Mouse (Mus musculus): ENCODE results near the gene Slc28a2. TPM values are rescaled to one million over a fixed set of nuclear protein-coding genes. Genes with fewer than 3 reads are reported as not detected.
A peak's percentile ranks its signal among the peaks of the same experiment; 100 is the strongest.
"Not testable (repeated sequence)": the region's sequence is repeated elsewhere in the genome, so short reads cannot be mapped to it uniquely, and the experiment has no call there.

The Slc28a2 gene
- polyA plus RNA-seq, 1 experiment from 2014 or later, result 0.14 TPM

- 95% methylated on average over 2 of the region's 2 CpGs for WGBS
- no peaks in the 10 kb centered on the region for H3K27me3 ChIP-seq
- no peaks in the 10 kb centered on the region for H3K36me3 ChIP-seq
Observed at GRCm38 (mm10) chr2:122407607-122408006, 18.7 kb upstream of the Slc28a2 start.

GRCm38 (mm10) chr2:122408928-122409327, 17.3 kb upstream of the Slc28a2 start:
- WGBS, result 88% methylated on average over 7 of the region's 7 CpGs
- no peaks in the 10 kb centered on the region for H3K4me1 ChIP-seq (replicated peaks)
- ATAC-seq (ENCODE audit: low FRiP score, low read depth), result no peak
- H3K27ac ChIP-seq (replicated peaks), result no peak overlapping the region
- no peaks in the 10 kb centered on the region for H3K27me3 ChIP-seq
- H3K9me3 ChIP-seq, result no peaks in the 10 kb centered on the region
- no peaks in the 10 kb centered on the region for H3K36me3 ChIP-seq
- no peak overlapping the region for H3K4me2 ChIP-seq
- no peak overlapping the region for H3K9ac ChIP-seq
- H3K4me3 ChIP-seq, result no peak overlapping the region

More at GRCm38 (mm10) chr2:122407607-122408006, 18.7 kb upstream of the Slc28a2 start:
- no peak overlapping the region for H3K9ac ChIP-seq
- no peaks in the 10 kb centered on the region for H3K9me3 ChIP-seq
- no peak overlapping the region for H3K27ac ChIP-seq (replicated peaks)
- no peak for ATAC-seq (ENCODE audit: low FRiP score, low read depth)
- no peak overlapping the region for H3K4me2 ChIP-seq
- no peak overlapping the region for H3K4me3 ChIP-seq
- no peaks in the 10 kb centered on the region for H3K4me1 ChIP-seq (replicated peaks)

- H3K4me1 ChIP-seq (replicated peaks); ATAC-seq (ENCODE audit: low FRiP score, low read depth); H3K9me3 ChIP-seq; H3K9ac ChIP-seq; H3K4me2 ChIP-seq; H3K27ac ChIP-seq (replicated peaks); H3K36me3 ChIP-seq; H3K27me3 ChIP-seq; H3K4me3 ChIP-seq: not testable (repeated sequence)
- 88% methylated on average over 2 of the region's 2 CpGs for WGBS
Observed at GRCm38 (mm10) chr2:122426645-122427044, 368 bp downstream of the Slc28a2 start.

GRCm38 (mm10) chr2:122438706-122439482, 12.6 kb downstream of the Slc28a2 start:
- ATAC-seq (ENCODE audit: low FRiP score, low read depth); H3K4me1 ChIP-seq (replicated peaks); H3K9ac ChIP-seq; H3K4me2 ChIP-seq; H3K27me3 ChIP-seq; H3K36me3 ChIP-seq; H3K4me3 ChIP-seq; H3K27ac ChIP-seq (replicated peaks); H3K9me3 ChIP-seq: not testable (repeated sequence)
- WGBS, result 94% methylated on average over 5 of the region's 5 CpGs

GRCm38 (mm10) chr2:122440521-122440920, 14.2 kb downstream of the Slc28a2 start:
- not testable (repeated sequence) for H3K4me3 ChIP-seq; ATAC-seq (ENCODE audit: low FRiP score, low read depth)
- WGBS, result 18% methylated on average over 1 of the region's 3 CpGs

GRCm38 (mm10) chr2:122441000-122441933, 15.0 kb downstream of the Slc28a2 start:
- WGBS, result 87% methylated on average over 7 of the region's 7 CpGs
- H3K4me2 ChIP-seq, result no peak overlapping the region
- H3K27me3 ChIP-seq, result no peaks in the 10 kb centered on the region
- H3K4me1 ChIP-seq (replicated peaks), result no peaks in the 10 kb centered on the region
- no peak for ATAC-seq (ENCODE audit: low FRiP score, low read depth)
- no peaks in the 10 kb centered on the region for H3K36me3 ChIP-seq
- H3K9ac ChIP-seq, result no peak overlapping the region
- H3K4me3 ChIP-seq, result no peak overlapping the region
- no peaks in the 10 kb centered on the region for H3K9me3 ChIP-seq
- no peak overlapping the region for H3K27ac ChIP-seq (replicated peaks)

More at GRCm38 (mm10) chr2:122440521-122440920, 14.2 kb downstream of the Slc28a2 start:
- not testable (repeated sequence) for H3K9me3 ChIP-seq; H3K9ac ChIP-seq; H3K27me3 ChIP-seq; H3K36me3 ChIP-seq; H3K27ac ChIP-seq (replicated peaks); H3K4me1 ChIP-seq (replicated peaks); H3K4me2 ChIP-seq

GRCm38 (mm10) chr2:122450351-122450750, 24.1 kb downstream of the Slc28a2 start:
- Histone ChIP-seq H3K36me3 (no peaks in the 10 kb centered on the region), H3K9me3 (no peaks in the 10 kb centered on the region), H3K4me1 (replicated peaks) (no peaks in the 10 kb centered on the region), H3K27ac (replicated peaks) (no peak overlapping the region), H3K4me3 (no peak overlapping the region), H3K4me2 (no peak overlapping the region), H3K27me3 (no peaks in the 10 kb centered on the region), H3K9ac (no peak overlapping the region)
- no peak for ATAC-seq (ENCODE audit: low FRiP score, low read depth)
- 89% methylated on average over 4 of the region's 4 CpGs for WGBS

GRCm38 (mm10) chr2:122452426-122452825, 26.1 kb downstream of the Slc28a2 start:
- H3K4me3 ChIP-seq, result no peak overlapping the region
- WGBS, result 62% methylated on average over 2 of the region's 2 CpGs
- no peak for ATAC-seq (ENCODE audit: low FRiP score, low read depth)
- H3K27ac ChIP-seq (replicated peaks), result no peak overlapping the region
- no peaks in the 10 kb centered on the region for H3K36me3 ChIP-seq
- no peaks in the 10 kb centered on the region for H3K9me3 ChIP-seq
- no peak overlapping the region for H3K4me2 ChIP-seq
- H3K27me3 ChIP-seq, result no peaks in the 10 kb centered on the region
- no peak overlapping the region for H3K9ac ChIP-seq
- no peaks in the 10 kb centered on the region for H3K4me1 ChIP-seq (replicated peaks)

- peak overlapping the region; percentile 63 for H3K4me3 ChIP-seq
- no peaks in the 10 kb centered on the region for H3K27me3 ChIP-seq
- ATAC-seq (ENCODE audit: low FRiP score, low read depth), result no peak
- H3K9ac ChIP-seq, result peak overlapping the region; percentile 57
- no peak overlapping the region for H3K27ac ChIP-seq (replicated peaks)
- peaks cover 11% of the 10 kb centered on the region for H3K4me1 ChIP-seq (replicated peaks)
- WGBS, result 32% methylated on average over 11 of the region's 11 CpGs
- no peaks in the 10 kb centered on the region for H3K9me3 ChIP-seq
- H3K4me2 ChIP-seq, result peak overlapping the region; percentile 93
- H3K36me3 ChIP-seq, result no peaks in the 10 kb centered on the region
Observed at GRCm38 (mm10) chr2:122466901-122467300, 40.6 kb downstream of the Slc28a2 start.

GRCm38 (mm10) chr2:122467351-122468013, 41.2 kb downstream of the Slc28a2 start:
- WGBS, result 1% methylated on average over 46 of the region's 46 CpGs
- Histone ChIP-seq H3K36me3 (no peaks in the 10 kb centered on the region), H3K27me3 (no peaks in the 10 kb centered on the region), H3K9me3 (no peaks in the 10 kb centered on the region), H3K4me1 (replicated peaks) (peaks cover 11% of the 10 kb centered on the region), H3K27ac (replicated peaks) (peak overlapping the region; percentile 50; the same call in 1 of the 2 replicates), H3K4me3 (peak overlapping the region; percentile 63), H3K9ac (peak overlapping the region; percentile 57), H3K4me2 (peak overlapping the region; percentile 93)
- ATAC-seq (ENCODE audit: low FRiP score, low read depth), result peak; percentile 99

GRCm38 (mm10) chr2:122469221-122469620, 42.9 kb downstream of the Slc28a2 start:
- Histone ChIP-seq H3K4me1 (replicated peaks) (peaks cover 11% of the 10 kb centered on the region), H3K9me3 (no peaks in the 10 kb centered on the region), H3K27me3 (no peaks in the 10 kb centered on the region), H3K4me2 (no peak overlapping the region), H3K27ac (replicated peaks) (no peak overlapping the region), H3K36me3 (no peaks in the 10 kb centered on the region), H3K9ac (no peak overlapping the region), H3K4me3 (no peak overlapping the region)
- ATAC-seq (ENCODE audit: low FRiP score, low read depth), result no peak
- WGBS, result 94% methylated on average over 3 of the region's 3 CpGs

- H3K9ac ChIP-seq, result no peak overlapping the region
- H3K36me3 ChIP-seq, result no peaks in the 10 kb centered on the region
- no peaks in the 10 kb centered on the region for H3K4me1 ChIP-seq (replicated peaks)
- no peak for ATAC-seq (ENCODE audit: low FRiP score, low read depth)
- H3K4me2 ChIP-seq, result no peak overlapping the region
- H3K27me3 ChIP-seq, result no peaks in the 10 kb centered on the region
- no peak overlapping the region for H3K4me3 ChIP-seq
- H3K27ac ChIP-seq (replicated peaks), result no peak overlapping the region
- H3K9me3 ChIP-seq, result no peaks in the 10 kb centered on the region
Observed at GRCm38 (mm10) chr2:122476585-122476984, 50.3 kb downstream of the Slc28a2 start.

All from hindbrain, embryonic 15.5 days (tissue).